Mouse (Mus musculus) kidney, postnatal 0 days (tissue): ENCODE measurements around the gene Lrmda. TPM values are rescaled to one million over a fixed set of nuclear protein-coding genes. Genes with fewer than 3 reads are reported as not detected.

ENCODE experiments used
- ATAC-seq: fragments of 200-750 bp; cut with Nextera tagmentation; replicated peaks from 2 replicates; pipeline ENCODE4 v1.8.0; 2017; ENCODE audit warnings: low read depth, moderate number of reproducible peaks, moderate TSS enrichment, moderate library complexity; ENCODE audit not compliant: low FRiP score
- DNase-seq: peaks from one replicate; pipeline ENCODE4 v3.0.0-alpha.2; 2016; ENCODE audit warnings: low spot score
- H3K27ac ChIP-seq: fragments of 300-500 bp; sonication (generic); 2 replicates; pipeline ENCODE4 v1.5.1; 2014; ENCODE audit warnings: mild to moderate bottlenecking
- H3K27me3 ChIP-seq: fragments of 300-500 bp; sonication (generic); 2 replicates; pipeline ENCODE4 v1.6.1; 2014; ENCODE audit warnings: low read length, mixed read lengths; ENCODE audit not compliant: insufficient read depth
- H3K36me3 ChIP-seq: fragments of 300-500 bp; sonication (generic); 2 replicates; pipeline ENCODE4 v1.6.1; 2014; ENCODE audit warnings: low read length, mixed read lengths; ENCODE audit not compliant: insufficient read depth
- H3K4me1 ChIP-seq: fragments of 300-500 bp; sonication (generic); replicated peaks from 2 replicates; pipeline ENCODE4 v1.6.1; 2014; ENCODE audit warnings: antibody characterized with exemption, low read length, mixed read lengths; ENCODE audit not compliant: insufficient read depth
- H3K4me2 ChIP-seq: fragments of 300-500 bp; sonication (generic); 2 replicates; pipeline ENCODE4 v1.6.1; 2014; ENCODE audit warnings: mild to moderate bottlenecking, low read length, moderate library complexity, mixed read lengths
- H3K4me3 ChIP-seq: fragments of 300-500 bp; sonication (generic); replicated peaks from 2 replicates; pipeline ENCODE4 v1.5.1; 2014; ENCODE audit warnings: low read depth, low read length
- H3K9ac ChIP-seq: fragments of 300-500 bp; sonication (generic); 2 replicates; pipeline ENCODE4 v1.6.1; 2014; ENCODE audit warnings: low read depth, low read length
- H3K9me3 ChIP-seq: fragments of 300-500 bp; sonication (generic); replicated peaks from 2 replicates; pipeline ENCODE4 v1.6.1; 2016; ENCODE audit warnings: low read length, inconsistent platforms, mixed read lengths
- CTCF ChIP-seq: IDR thresholded peaks from 2 replicates; pipeline ENCODE4 v1.5.1; 2016; ENCODE audit warnings: antibody characterized with exemption, low read depth, mild to moderate bottlenecking, moderate library complexity
- WGBS: fragments of 180-500 bp; shearing (Covaris S2); extraction: QIAGEN DNeasy Blood & Tissue Kit; methylation state at CpG from one replicate; pipeline ENCODE4 v1.1.7; 2014; 5-methylcytosine and 5-hydroxymethylcytosine counted together
- microRNA-seq: library from miRNA; unstranded; fragments of <30 nt; microRNA quantifications from one replicate; pipeline ENCODE4, GENCODE M21; 2016
- polyA plus RNA-seq: library from polyadenylated mRNA; unstranded; fragments of >200 nt; fragmentation: Nextera tagmentation; extraction: Ambion mirVana; gene quantifications from 2 replicates; pipeline ENCODE4 v1.2.1, GENCODE M21; 2015

The Lrmda gene
- polyA plus RNA-seq, 1 experiment from 2014 or later: 0.83 TPM

GRCm38 (mm10) chr14:23096405-23096804 is 1076.9 kb downstream of the Lrmda start:
- H3K27me3 ChIP-seq: no peaks in the 10 kb centered on the region
- H3K9me3 ChIP-seq: no peaks in the 10 kb centered on the region
- no peak overlapping the region for H3K27ac ChIP-seq
- no peak overlapping the region for H3K9ac ChIP-seq
- ATAC-seq: no peak
- no peak for TF ChIP-seq CTCF
- 73% methylated on average over 4 of the region's 4 CpGs for WGBS
- DNase-seq: no peak
- no peak overlapping the region for H3K4me3 ChIP-seq
- no peaks in the 10 kb centered on the region for H3K36me3 ChIP-seq
- H3K4me1 ChIP-seq: no peaks in the 10 kb centered on the region
- no peak overlapping the region for H3K4me2 ChIP-seq

Small RNA genes within 50 kb of the gene (microRNA-seq; reads per million reads assigned to microRNA genes)
- gene Gm27532: not detected

Other genes with a start within 250 kb of the Lrmda start
- gene Vdac2, start 194.5 kb upstream of the Lrmda start, polyA plus RNA-seq: 355 and 383 TPM in 2 replicates
- gene Comtd1, start 170.7 kb upstream of the Lrmda start, polyA plus RNA-seq: 36.7 and 43.6 TPM in 2 replicates
- gene Zfp503, start 30.1 kb upstream of the Lrmda start, polyA plus RNA-seq: 34.2 and 41.4 TPM in 2 replicates